In the genomic region with DNA sequence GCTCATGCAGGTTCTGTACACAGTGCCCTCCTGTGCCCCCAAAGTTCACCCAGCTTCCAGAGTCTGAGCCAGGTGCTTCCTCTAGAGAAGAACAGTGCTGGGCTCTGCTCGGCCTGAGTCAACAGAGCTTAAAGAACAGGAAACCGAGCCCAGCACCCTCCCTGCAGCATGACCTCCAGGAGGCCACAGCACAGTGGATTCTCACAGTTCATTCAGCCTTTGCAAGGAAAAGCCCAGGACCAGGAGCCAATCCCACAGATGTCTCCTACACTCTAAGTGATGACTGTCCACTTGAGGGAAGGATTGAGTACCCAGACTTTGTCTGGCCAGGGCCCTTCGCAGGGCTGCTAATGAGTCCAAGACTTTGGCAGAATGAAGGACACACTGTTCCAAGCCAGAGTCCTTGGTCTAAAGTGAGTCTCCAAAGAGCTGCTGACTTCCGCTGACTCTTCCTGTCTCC, we compare ENCODE assay signal across 8 mouse cellular contexts.
DNase-seq lines count a peak whose midpoint lies in the region; ATAC-seq and TF ChIP-seq lines count a peak whose summit lies in the region.

No protein-coding gene starts in this region.

- no peak for ATAC-seq in forebrain, embryonic 12.5 days (ENCODE audit: low FRiP score)
- ATAC-seq in CD4-positive, CD25-positive, alpha-beta regulatory T cell, adult 4 months: peak; percentile 56
- peak; percentile 69 for ATAC-seq in granulocyte monocyte progenitor cell, adult 5-6 weeks (replicated peaks; ENCODE audit: poor library complexity, severe bottlenecking)
- ATAC-seq in intestine, embryonic 15.5 days: peak; percentile 41; the same call in 1 of the 2 replicates
- peak; percentile 43 for ATAC-seq in liver, embryonic 14.5 days (ENCODE audit: insufficient read depth)
- ATAC-seq in stomach, embryonic 15.5 days (ENCODE audit: insufficient read depth, low FRiP score, low read depth): peak; percentile 45; the same call in 1 of the 2 replicates

- no peak for TF ChIP-seq EP300 in liver, embryonic 14.5 days (IDR thresholded peaks at IDR 0.05; ENCODE audit: low read depth)

- DNase-seq in forebrain, embryonic 10.5 days (ENCODE audit: extremely low spot score, low spot score): no peak
- no peak for DNase-seq in liver, embryonic 14.5 days (ENCODE audit: low read depth in 3 of 3, low spot score in 3 of 3)
- DNase-seq in layer of hippocampus, postnatal 36 days: no peak

- no peak overlapping the region for H3K4me2 ChIP-seq in forebrain, embryonic 12.5 days
- H3K4me2 ChIP-seq in intestine, embryonic 15.5 days (replicated peaks): no peak overlapping the region
- no peak overlapping the region for H3K4me2 ChIP-seq in liver, embryonic 14.5 days (ENCODE audit: low read depth)
- H3K4me2 ChIP-seq in stomach, embryonic 15.5 days: no peak overlapping the region

- H3K9me3 ChIP-seq in forebrain, embryonic 10.5 days: no peaks in the 10 kb centered on the region
- H3K9me3 ChIP-seq in forebrain, embryonic 12.5 days: no peaks in the 10 kb centered on the region
- H3K9me3 ChIP-seq in intestine, embryonic 15.5 days: no peaks in the 10 kb centered on the region
- H3K9me3 ChIP-seq in liver, embryonic 14.5 days (ENCODE audit: control insufficient read depth, low read length): no peaks in the 10 kb centered on the region
- no peaks in the 10 kb centered on the region for H3K9me3 ChIP-seq in stomach, embryonic 15.5 days

- peaks cover 52% of the 10 kb centered on the region for H3K27me3 ChIP-seq in forebrain, embryonic 10.5 days (ENCODE audit: poor library complexity, severe bottlenecking)
- H3K27me3 ChIP-seq in forebrain, embryonic 12.5 days: no peaks in the 10 kb centered on the region
- H3K27me3 ChIP-seq in intestine, embryonic 15.5 days (replicated peaks): no peaks in the 10 kb centered on the region
- H3K27me3 ChIP-seq in liver, embryonic 14.5 days (ENCODE audit: control insufficient read depth, insufficient read depth, low read length): no peaks in the 10 kb centered on the region
- H3K27me3 ChIP-seq in stomach, embryonic 15.5 days (replicated peaks): no peaks in the 10 kb centered on the region

- H3K36me3 ChIP-seq in forebrain, embryonic 10.5 days (replicated peaks): no peaks in the 10 kb centered on the region
- peaks cover 3% of the 10 kb centered on the region; the same call in 1 of the 2 replicates for H3K36me3 ChIP-seq in forebrain, embryonic 12.5 days (replicated peaks)
- H3K36me3 ChIP-seq in intestine, embryonic 15.5 days: no peaks in the 10 kb centered on the region
- H3K36me3 ChIP-seq in liver, embryonic 14.5 days (replicated peaks; ENCODE audit: control insufficient read depth, insufficient read depth, low read depth): no peaks in the 10 kb centered on the region
- no peaks in the 10 kb centered on the region for H3K36me3 ChIP-seq in stomach, embryonic 15.5 days

- TF ChIP-seq CTCF in liver, embryonic 14.5 days (IDR thresholded peaks at IDR 0.05; ENCODE audit: low read depth): no peak

- H3K9ac ChIP-seq in forebrain, embryonic 12.5 days: no peak overlapping the region
- H3K9ac ChIP-seq in intestine, embryonic 15.5 days: no peak overlapping the region
- no peak overlapping the region for H3K9ac ChIP-seq in liver, embryonic 14.5 days (replicated peaks)
- no peak overlapping the region for H3K9ac ChIP-seq in stomach, embryonic 15.5 days

- WGBS in forebrain, embryonic 10.5 days: 56% methylated on average over 4 of the region's 4 CpGs
- 58% methylated on average over 4 of the region's 4 CpGs for WGBS in forebrain, embryonic 12.5 days
- WGBS in intestine, embryonic 15.5 days: 38% methylated on average over 4 of the region's 4 CpGs
- 25% methylated on average over 4 of the region's 4 CpGs for WGBS in liver, embryonic 14.5 days (ENCODE audit: insufficient replicate concordance)
- 39% methylated on average over 4 of the region's 4 CpGs for WGBS in stomach, embryonic 15.5 days

- H3K4me3 ChIP-seq in forebrain, embryonic 10.5 days: no peak overlapping the region
- H3K4me3 ChIP-seq in forebrain, embryonic 12.5 days (replicated peaks): no peak overlapping the region
- no peak overlapping the region for H3K4me3 ChIP-seq in intestine, embryonic 15.5 days (replicated peaks)
- no peak overlapping the region for H3K4me3 ChIP-seq in liver, embryonic 14.5 days (ENCODE audit: insufficient read depth in 1 of 2, low read depth in 2 of 2, low read length in 2 of 2)
- no peak overlapping the region for H3K4me3 ChIP-seq in stomach, embryonic 15.5 days (replicated peaks)

- H3K27ac ChIP-seq in forebrain, embryonic 10.5 days: peak overlapping the region; percentile 61
- no peak overlapping the region for H3K27ac ChIP-seq in forebrain, embryonic 12.5 days
- H3K27ac ChIP-seq in intestine, embryonic 15.5 days: no peak overlapping the region
- H3K27ac ChIP-seq in liver, embryonic 14.5 days: no peak overlapping the region
- H3K27ac ChIP-seq in stomach, embryonic 15.5 days: peak overlapping the region; percentile 49

- peaks cover 54% of the 10 kb centered on the region for H3K4me1 ChIP-seq in forebrain, embryonic 10.5 days
- H3K4me1 ChIP-seq in forebrain, embryonic 12.5 days: peaks cover 20% of the 10 kb centered on the region
- H3K4me1 ChIP-seq in intestine, embryonic 15.5 days (replicated peaks): peaks cover 5% of the 10 kb centered on the region
- peaks cover 0 to 8% of the 10 kb centered on the region in 2 experiments; a peak in 2 of 4 replicates for H3K4me1 ChIP-seq in liver, embryonic 14.5 days (replicated peaks; ENCODE audit: control insufficient read depth in 2 of 2, insufficient read depth in 2 of 2, low read length in 1 of 2)
- no peaks in the 10 kb centered on the region for H3K4me1 ChIP-seq in stomach, embryonic 15.5 days

Comparison
In these comparisons a context has a peak if more than half of its experiments do, and no peak if none do; other contexts are left out.
1. H3K27ac ChIP-seq: peak in forebrain, embryonic 10.5 days (single experiment) and stomach, embryonic 15.5 days (single experiment); none in forebrain, embryonic 12.5 days (single experiment), intestine, embryonic 15.5 days (single experiment) and liver, embryonic 14.5 days (single experiment).